Mouse (Mus musculus) embryonic fibroblast, embryonic 13.5 days (primary cell): ENCODE results near the gene Nudt14. TPM values are rescaled to one million over a fixed set of nuclear protein-coding genes. Genes with fewer than 3 reads are reported as not detected.

Experiments used
- H3K27ac ChIP-seq: 2 replicates; pipeline ENCODE4 v1.5.1; 2012; ENCODE audit warnings: low read length, control low read depth, inconsistent platforms; ENCODE audit not compliant: insufficient read depth
- H3K4me1 ChIP-seq: 2 replicates; pipeline ENCODE4 v1.6.1; 2011; ENCODE audit warnings: low read length; ENCODE audit not compliant: control insufficient read depth, insufficient read depth
- H3K4me3 ChIP-seq: 2 replicates; pipeline ENCODE4 v1.5.1; 2011; ENCODE audit warnings: mild to moderate bottlenecking, control low read depth, low read length; ENCODE audit not compliant: insufficient read depth
- CTCF ChIP-seq: IDR thresholded peaks from 2 replicates; pipeline ENCODE4 v1.5.1; 2011; ENCODE audit warnings: mild to moderate bottlenecking, control low read depth, low read length, moderate library complexity, borderline replicate concordance; ENCODE audit not compliant: insufficient read depth
- POLR2A ChIP-seq: IDR thresholded peaks from 2 replicates; pipeline ENCODE4 v1.6.1; 2011; ENCODE audit warnings: low read depth, mild to moderate bottlenecking, control low read depth, low read length, moderate library complexity
- polyA plus RNA-seq: library from polyadenylated mRNA; stranded (reverse); fragments of >200 nt; gene quantifications from 2 replicates; pipeline ENCODE4 v1.2.4, GENCODE M21; 2011; ENCODE audit warnings: low read depth; ENCODE audit not compliant: missing spikeins, insufficient read length

The Nudt14 gene
- polyA plus RNA-seq, 1 experiment: 8.4 TPM

GRCm38 (mm10) chr12:112916698-112917400 is 25.1 kb downstream of the Nudt14 start:
- TF ChIP-seq CTCF: no peak
- no peak for TF ChIP-seq POLR2A
- no peak overlapping the region for H3K27ac ChIP-seq
- no peaks in the 10 kb centered on the region for H3K4me1 ChIP-seq
- no peak overlapping the region for H3K4me3 ChIP-seq

- Histone ChIP-seq H3K27ac (no peak overlapping the region), H3K4me1 (no peaks in the 10 kb centered on the region), H3K4me3 (no peak overlapping the region)
- TF ChIP-seq POLR2A (no peak), CTCF (no peak)
Measured at GRCm38 (mm10) chr12:112915587-112915986, 26.3 kb downstream of the Nudt14 start.

- no peak overlapping the region for H3K4me3 ChIP-seq
- no peak overlapping the region for H3K27ac ChIP-seq
- H3K4me1 ChIP-seq: no peaks in the 10 kb centered on the region
- TF ChIP-seq POLR2A (no peak), CTCF (no peak)
Measured at GRCm38 (mm10) chr12:112914527-112914926, 27.4 kb downstream of the Nudt14 start.

- Histone ChIP-seq H3K27ac (no peak overlapping the region), H3K4me3 (no peak overlapping the region), H3K4me1 (no peaks in the 10 kb centered on the region)
- no peak for TF ChIP-seq POLR2A
- no peak for TF ChIP-seq CTCF
Measured at GRCm38 (mm10) chr12:112912951-112913745, 28.8 kb downstream of the Nudt14 start.

- H3K27ac ChIP-seq: no peak overlapping the region
- no peaks in the 10 kb centered on the region for H3K4me1 ChIP-seq
- no peak overlapping the region for H3K4me3 ChIP-seq
- no peak for TF ChIP-seq POLR2A
- no peak for TF ChIP-seq CTCF
Measured at GRCm38 (mm10) chr12:112911701-112912100, 30.2 kb downstream of the Nudt14 start.

- Histone ChIP-seq H3K4me1 (no peaks in the 10 kb centered on the region), H3K4me3 (no peak overlapping the region), H3K27ac (no peak overlapping the region)
- TF ChIP-seq POLR2A (no peak), CTCF (no peak)
Measured at GRCm38 (mm10) chr12:112908991-112909390, 32.9 kb downstream of the Nudt14 start.

GRCm38 (mm10) chr12:112905001-112905400 is 36.9 kb downstream of the Nudt14 start:
- TF ChIP-seq CTCF: no peak
- TF ChIP-seq POLR2A: no peak
- Histone ChIP-seq H3K27ac (no peak overlapping the region), H3K4me3 (no peak overlapping the region), H3K4me1 (no peaks in the 10 kb centered on the region)

- no peak overlapping the region for H3K27ac ChIP-seq
- H3K4me1 ChIP-seq: no peaks in the 10 kb centered on the region
- no peak overlapping the region for H3K4me3 ChIP-seq
- TF ChIP-seq CTCF (no peak), POLR2A (no peak)
Measured at GRCm38 (mm10) chr12:112903941-112904340, 38.0 kb downstream of the Nudt14 start.

- Histone ChIP-seq H3K4me1 (peaks cover 5% of the 10 kb centered on the region; the same call in 1 of the 2 replicates), H3K4me3 (no peak overlapping the region), H3K27ac (no peak overlapping the region)
- TF ChIP-seq POLR2A: no peak
- TF ChIP-seq CTCF: no peak
Measured at GRCm38 (mm10) chr12:112900641-112901040, 41.3 kb downstream of the Nudt14 start.

GRCm38 (mm10) chr12:112898960-112899359 is 43.0 kb downstream of the Nudt14 start:
- TF ChIP-seq POLR2A (no peak), CTCF (no peak)
- Histone ChIP-seq H3K4me1 (peaks cover 5% of the 10 kb centered on the region; the same call in 1 of the 2 replicates), H3K27ac (no peak overlapping the region), H3K4me3 (no peak overlapping the region)
